Mouse (Mus musculus) cerebellum, adult 11 months (tissue): ENCODE measurements around the gene Fbxo48.

Experiments used
- DNase-seq: peaks from one replicate; pipeline ENCODE4 v3.0.0; 2022

The Fbxo48 gene

GRCm38 (mm10) chr11:16973086-16973485, 21.9 kb downstream of the Fbxo48 start:
- no peak for DNase-seq

GRCm38 (mm10) chr11:16976937-16977336, 25.8 kb downstream of the Fbxo48 start:
- no peak for DNase-seq

- no peak for DNase-seq
Measured at GRCm38 (mm10) chr11:16977611-16978010, 26.4 kb downstream of the Fbxo48 start.

- no peak for DNase-seq
Measured at GRCm38 (mm10) chr11:16978161-16978707, 27.1 kb downstream of the Fbxo48 start.

- no peak for DNase-seq
Measured at GRCm38 (mm10) chr11:16986550-16987187, 35.5 kb downstream of the Fbxo48 start.

GRCm38 (mm10) chr11:16987745-16988328, 36.7 kb downstream of the Fbxo48 start:
- DNase-seq, result no peak

GRCm38 (mm10) chr11:16989885-16990284, 38.7 kb downstream of the Fbxo48 start:
- DNase-seq, result no peak

- DNase-seq, result no peak
Measured at GRCm38 (mm10) chr11:16992880-16993279, 41.7 kb downstream of the Fbxo48 start.

- no peak for DNase-seq
Measured at GRCm38 (mm10) chr11:16996818-16997217, 45.6 kb downstream of the Fbxo48 start.

GRCm38 (mm10) chr11:16997465-16997864, 46.3 kb downstream of the Fbxo48 start:
- no peak for DNase-seq

GRCm38 (mm10) chr11:16999387-16999786, 48.2 kb downstream of the Fbxo48 start:
- DNase-seq, result no peak

- DNase-seq, result no peak
Measured at GRCm38 (mm10) chr11:16999933-17000332, 48.8 kb downstream of the Fbxo48 start.

GRCm38 (mm10) chr11:17000353-17001334, 49.5 kb downstream of the Fbxo48 start:
- DNase-seq, result no peak

- DNase-seq, result no peak
Measured at GRCm38 (mm10) chr11:17002739-17003373, 51.7 kb downstream of the Fbxo48 start.

- DNase-seq, result no peak
Measured at GRCm38 (mm10) chr11:17003757-17004156, 52.6 kb downstream of the Fbxo48 start.
